Mouse (Mus musculus): ENCODE results near the gene Ugt1a5.

Gene Ugt1a5

DNA sequence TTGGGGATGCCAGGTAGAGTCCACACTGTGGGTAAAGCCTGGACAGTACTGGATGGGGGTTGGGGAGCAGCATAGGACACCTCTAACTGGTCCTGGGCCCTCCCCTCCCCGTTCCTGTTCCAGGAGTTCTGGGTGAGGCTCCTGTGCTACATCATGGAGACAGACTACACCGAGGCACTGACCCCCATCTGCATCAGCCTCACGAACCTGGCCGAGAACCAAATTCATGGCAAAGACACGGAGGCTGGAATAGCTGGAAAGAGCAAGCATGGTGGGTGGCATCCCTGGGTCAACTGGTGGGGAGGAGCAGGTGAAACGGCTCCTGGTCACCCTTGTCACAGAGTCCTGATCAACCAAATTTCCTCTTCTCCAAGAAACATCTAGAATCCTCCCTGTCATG is 73.0 kb downstream of the Ugt1a5 start:
- DNase-seq (ENCODE audit: low read depth, low spot score): no peak

DNA sequence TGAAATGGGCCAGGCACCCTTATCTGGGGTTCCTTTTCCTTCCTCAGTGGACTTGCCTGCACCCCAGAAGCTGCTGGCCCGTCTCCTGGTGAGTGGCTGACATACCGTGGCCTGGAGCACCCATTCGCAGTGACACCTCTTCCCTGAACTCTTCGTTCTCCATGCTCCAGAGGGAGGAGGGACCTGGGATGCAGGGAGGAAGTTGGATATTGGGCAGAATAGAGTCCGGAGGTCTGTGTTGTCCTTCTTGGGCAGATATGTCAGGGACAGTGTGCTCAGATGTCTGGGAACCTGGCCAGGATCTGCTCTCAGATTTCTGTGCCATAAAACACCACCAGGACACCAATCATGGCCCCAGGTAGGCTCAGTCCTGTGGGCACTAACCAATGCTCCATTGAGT is 74.3 kb downstream of the Ugt1a5 start:
- no peak for DNase-seq (ENCODE audit: low read depth, low spot score)

DNA sequence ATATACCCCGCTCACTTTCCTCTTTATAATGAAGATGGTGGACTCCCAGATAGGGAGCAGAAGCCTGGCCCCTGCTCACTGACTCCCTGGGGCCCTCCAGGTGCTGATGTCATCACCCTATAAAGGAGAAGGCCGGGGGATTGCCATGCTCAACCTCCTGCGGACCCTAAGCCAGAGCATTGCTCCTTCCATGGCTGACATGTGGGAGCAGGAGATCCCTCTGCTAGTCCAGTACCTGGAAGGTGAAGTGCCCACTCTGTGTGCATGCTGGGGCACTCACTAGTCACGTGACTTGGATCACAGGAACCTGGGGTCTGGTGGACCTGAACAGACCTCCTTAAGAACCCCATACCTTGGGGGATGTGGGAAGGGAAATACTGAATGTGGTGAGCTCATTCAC is 74.8 kb downstream of the Ugt1a5 start:
- DNase-seq (ENCODE audit: low read depth, low spot score): no peak

DNA sequence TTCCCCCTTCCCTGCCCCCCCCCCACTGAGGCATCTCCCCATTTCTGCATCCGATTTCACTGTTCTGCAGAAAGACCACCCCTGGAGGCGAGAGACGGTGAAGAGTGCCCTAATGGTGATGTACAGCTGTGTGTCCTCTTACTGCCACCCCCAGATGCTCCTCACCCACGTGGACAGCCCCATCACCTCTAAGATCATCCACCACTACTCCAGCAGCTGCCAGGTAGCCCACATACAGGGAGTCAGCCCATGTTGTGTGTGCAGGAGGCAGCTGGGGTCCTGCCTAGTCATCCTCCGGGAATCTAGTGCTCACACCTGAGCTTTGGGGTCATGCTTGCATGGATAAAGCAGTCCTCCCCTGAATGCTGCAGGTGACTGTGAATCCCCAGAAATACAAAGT is 78.0 kb downstream of the Ugt1a5 start:
- DNase-seq (ENCODE audit: low read depth, low spot score): no peak

DNA sequence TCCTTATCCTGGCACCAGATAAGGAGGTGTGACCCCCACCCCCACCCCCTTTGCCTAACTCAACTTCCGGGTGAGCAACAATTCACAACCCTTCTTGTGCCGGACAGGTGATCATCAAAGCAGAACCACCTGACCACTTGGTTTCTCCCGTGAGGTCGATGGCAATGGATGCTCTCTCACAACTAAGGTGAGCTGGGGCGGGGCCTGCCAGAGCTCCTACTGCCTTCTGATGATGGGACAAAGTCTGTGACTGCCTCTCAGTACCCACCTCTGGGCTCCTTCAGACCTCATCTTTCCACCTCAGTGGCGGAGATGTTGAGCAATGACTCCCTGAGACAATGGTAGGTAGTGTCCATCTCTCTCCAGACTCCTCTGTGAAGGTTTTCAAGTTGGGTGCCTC is 80.1 kb downstream of the Ugt1a5 start:
- DNase-seq (ENCODE audit: low read depth, low spot score): no peak

DNA sequence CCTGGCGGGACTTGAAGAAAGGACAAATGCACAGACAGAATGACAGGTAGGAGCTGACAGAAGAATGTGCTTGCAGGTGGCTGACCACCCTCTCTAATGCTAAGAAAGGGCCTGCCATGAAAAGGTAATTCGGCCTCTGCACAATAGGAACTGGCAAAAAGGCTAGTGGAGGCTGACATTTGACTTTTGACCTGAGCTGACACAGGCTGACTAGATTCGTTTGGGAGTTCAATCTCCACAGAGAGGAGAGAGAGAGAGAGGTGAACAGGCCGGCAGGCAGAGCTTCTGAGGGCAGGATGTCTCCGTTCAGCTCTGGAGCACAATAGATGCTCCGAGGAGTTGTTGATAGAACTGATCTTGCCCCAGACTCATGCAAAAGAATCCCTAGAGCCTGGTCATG is 80.6 kb downstream of the Ugt1a5 start:
- DNase-seq (ENCODE audit: low read depth, low spot score): no peak

DNA sequence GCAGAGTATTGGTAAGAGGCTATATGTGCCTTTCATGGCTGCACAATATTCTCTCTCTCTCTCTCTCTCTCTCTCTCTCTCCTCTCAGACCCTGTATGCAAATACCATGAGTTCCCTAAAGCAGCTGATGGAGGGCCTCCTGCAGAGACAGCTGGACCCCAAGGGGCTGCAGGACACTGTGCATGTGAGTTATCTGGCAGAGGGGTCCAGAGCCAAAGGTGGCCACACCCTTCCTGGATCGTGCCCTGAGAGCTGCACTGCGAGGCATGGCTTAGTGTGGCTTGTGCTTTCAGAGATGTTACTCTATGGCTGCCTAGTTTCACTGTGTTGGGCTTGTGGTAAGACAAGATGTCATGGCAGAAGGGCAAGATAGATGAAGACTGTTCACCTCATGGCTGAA is 81.8 kb downstream of the Ugt1a5 start:
- no peak for DNase-seq (ENCODE audit: low read depth, low spot score)

DNA sequence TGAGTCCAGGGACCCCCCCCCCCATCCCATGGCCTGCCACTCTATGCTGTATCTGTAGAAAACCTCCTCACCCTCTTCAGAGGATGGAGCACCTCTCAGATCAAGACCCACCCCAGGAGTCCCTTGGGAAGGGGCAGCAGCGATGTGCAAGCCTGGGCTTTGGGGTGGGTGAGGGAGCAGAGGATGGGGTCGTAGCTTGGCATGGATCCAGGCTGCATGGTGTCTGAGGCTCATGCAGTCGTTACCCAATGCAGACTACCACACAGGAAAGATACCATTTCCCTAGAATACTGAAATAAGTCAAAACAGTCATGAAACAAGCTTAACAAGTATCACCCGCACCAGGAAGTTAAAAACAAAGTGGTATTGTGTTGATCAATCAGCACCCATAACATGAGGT is 82.8 kb downstream of the Ugt1a5 start:
- DNase-seq (ENCODE audit: low read depth, low spot score): no peak

DNA sequence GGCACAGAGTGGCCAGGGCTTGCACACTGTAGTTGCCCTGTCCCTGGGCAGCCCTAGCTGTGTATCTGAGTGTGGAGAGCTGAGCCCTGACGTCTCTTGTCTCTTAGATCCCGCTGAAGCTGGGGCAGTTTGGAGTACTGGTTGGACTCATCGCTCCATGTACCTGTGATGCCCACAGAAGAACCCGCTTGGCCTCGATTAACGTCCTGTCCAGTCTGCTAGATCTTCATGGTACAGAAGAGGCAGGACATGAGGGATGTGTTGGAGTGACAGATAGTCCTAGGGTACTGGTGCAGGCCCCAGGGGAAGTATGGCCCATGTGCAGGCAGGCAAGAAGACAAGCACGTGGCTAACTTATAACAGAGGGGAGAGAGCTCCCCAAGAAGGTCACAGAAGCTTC is 83.8 kb downstream of the Ugt1a5 start:
- DNase-seq (ENCODE audit: low read depth, low spot score): no peak

DNA sequence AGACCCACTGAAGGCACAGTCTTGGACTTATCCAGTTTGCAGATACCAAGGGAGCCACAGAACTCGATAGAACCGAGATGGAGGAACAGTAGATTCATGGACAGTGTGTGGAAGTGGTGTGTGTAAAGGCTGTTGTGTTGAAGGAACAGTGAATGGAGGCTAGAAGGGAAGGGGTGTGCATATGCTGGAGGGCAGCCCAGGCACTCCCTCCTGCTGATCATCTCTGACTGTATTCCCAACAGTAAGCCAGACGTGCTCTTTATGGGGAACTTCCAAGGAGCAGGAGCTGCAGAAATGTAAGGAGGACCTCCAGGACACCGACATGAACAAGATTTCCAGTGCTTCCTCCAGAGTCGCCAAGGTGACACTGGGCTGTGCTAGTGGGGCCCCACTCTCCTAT is 84.2 kb downstream of the Ugt1a5 start:
- DNase-seq (ENCODE audit: low read depth, low spot score): no peak

DNA sequence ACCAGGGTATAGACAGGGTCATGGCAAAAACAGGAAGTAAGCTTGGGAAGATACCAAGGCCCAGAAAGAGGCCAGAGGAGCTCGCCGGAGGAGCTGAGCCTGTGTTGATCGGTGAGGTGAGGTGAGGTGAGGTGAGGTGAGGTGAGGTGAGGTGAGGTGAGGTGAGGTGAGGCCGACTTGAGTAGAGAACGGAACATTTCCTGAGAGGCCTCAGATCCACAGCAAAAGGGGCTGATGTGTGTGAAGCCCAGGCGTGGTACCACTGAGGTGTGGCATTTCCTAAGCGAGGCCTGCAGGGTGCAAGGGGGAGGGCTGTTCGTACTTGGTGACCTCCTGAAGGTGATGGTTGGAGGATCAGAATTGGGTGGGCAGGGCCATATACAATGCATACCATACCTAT is 87.3 kb downstream of the Ugt1a5 start:
- no peak for DNase-seq (ENCODE audit: low read depth, low spot score)

DNA sequence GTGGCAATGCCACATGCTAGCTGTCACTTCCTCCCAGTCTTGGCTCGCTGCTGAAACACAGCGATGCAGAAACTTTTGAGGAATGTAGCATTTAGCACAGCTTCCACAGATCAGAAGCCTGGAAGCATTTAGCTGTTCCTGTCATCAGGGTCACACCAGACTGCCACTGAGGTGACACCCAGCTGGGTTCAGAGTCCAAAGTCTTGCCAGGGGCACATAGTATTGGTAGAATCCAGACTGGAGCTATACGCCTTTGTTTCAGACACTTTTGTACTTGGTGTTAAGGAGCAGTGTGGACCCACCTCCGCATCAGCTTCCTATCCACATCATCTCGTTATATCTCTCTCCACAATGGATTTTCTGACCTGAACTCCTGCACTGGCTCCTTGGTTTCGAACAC is 87.7 kb downstream of the Ugt1a5 start:
- no peak for DNase-seq (ENCODE audit: low read depth, low spot score)

DNA sequence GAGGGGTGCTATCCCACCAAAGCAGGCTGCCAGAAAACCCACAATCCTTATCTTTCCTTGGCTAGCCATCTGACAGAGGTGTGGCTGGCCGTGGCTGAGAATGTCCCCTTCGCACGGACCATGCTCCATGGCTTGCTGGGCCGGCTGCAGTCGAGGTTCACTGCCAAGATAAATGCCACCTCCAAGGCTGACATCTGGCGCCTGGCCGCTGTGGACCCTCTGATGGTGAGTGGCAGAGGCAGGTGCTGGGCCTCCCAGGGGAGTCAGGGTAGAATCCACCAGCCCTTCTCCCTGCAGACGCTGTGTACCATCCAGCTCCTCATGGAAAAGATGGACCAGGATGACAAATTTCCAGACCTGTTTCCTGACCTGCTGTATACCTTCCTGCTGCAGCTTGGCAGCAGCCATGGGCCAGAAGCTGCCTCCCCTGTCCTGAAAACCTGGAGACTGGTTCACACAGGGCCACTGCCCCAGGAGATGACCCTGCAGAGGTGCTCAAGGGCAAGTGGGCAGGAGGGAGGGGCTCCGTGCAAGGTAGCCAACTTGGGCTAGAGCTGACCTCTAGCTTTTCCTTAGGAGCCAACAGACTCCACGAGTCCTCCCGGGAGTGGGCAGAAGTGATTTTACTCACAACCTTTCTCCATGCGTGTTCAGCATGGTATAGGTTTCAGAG is 89.1 kb downstream of the Ugt1a5 start:
- DNase-seq (ENCODE audit: low read depth, low spot score): no peak

DNA sequence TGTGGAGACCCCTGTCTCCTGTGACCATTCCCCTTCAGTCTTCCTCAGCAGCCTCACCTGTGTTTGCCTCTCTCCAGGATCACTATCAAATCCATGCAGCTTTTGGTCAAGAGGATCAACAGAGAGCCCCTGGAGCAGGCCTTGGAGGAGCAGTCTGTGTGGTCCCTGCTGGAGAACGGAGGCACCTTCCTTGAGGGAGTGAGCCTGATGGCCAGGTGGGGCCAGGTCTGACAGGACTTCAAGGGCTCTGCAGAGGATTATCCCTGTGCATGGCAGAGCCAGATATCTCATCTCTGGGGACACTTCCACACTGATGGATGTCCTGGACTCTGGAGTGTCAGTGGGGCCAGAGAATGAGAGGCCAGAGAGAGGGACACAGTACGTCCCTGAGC is 89.7 kb downstream of the Ugt1a5 start:
- DNase-seq (ENCODE audit: low read depth, low spot score): no peak

DNA sequence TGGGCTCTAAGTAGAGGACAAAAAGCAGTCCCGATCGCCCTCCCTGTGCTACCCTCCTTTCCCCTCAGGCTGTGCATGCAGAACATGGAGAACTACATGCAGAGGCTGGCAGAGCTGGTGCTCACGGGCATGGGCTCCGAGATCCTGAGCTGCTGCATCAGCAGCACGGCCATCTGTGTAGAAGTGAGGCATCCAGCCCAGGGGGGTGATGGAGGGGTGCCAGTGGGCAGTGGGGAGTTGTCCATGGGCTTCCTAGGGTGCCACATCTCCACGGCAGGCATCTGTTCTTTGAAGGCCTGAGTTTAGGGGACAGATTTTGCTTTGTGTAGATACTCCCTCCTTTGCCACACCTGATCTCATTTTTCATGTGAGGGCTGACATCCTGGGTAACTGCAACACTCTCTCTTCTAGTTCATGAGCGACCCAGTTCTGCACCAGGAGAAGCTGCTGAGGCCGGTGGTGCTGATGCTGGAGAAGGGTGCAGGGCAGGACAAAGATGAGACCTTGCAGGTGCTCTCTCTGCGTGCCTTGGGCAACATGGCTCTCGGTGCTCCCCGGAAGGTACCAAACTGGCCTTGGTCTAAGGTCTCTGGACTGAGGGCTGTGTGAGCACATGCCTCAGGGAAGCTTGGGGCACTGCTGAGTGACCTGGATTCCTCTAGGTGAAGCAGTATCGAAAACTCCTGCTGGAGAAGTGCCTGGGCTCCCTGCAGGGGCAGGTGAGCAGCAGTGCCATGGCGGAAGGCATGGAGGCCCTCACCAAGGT is 90.4 kb downstream of the Ugt1a5 start:
- DNase-seq (ENCODE audit: low read depth, low spot score): no peak

DNA sequence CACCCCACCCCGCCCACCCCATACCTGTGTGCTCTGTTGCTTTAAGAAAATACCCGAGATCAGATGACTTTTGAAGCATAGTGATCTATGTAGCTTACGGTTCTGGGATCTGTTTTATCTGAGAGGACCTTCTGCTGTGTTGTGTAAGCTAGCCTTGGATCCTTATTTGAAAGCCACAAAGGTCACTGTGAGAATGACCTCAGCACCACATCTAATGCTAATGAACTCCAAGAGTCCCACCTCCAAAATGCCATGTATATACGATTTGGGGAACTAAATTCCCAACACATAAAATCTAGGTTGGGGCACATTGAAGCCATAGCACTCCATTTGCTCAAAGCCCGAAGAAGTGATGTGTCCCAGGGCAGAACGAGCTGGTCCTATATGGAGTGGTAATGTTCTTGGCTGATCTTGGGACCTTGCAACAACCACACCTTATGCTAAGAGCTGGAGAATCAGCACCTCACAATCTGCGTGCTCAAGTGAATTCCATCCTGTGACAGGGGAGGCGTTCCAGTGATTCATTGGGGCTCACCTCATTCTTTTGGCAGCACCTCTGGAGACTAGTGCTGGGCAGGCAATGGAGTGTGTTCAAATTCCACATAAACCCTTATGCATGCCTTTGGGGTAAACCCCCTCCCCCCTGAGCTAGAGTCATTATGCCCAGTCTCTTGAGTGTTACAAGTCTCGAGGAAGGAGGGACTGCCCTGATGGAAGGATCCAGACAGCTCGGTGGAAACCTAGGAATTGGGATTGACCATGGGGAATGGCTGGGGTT is 91.3 kb downstream of the Ugt1a5 start:
- no peak for DNase-seq (ENCODE audit: low read depth, low spot score)

DNA sequence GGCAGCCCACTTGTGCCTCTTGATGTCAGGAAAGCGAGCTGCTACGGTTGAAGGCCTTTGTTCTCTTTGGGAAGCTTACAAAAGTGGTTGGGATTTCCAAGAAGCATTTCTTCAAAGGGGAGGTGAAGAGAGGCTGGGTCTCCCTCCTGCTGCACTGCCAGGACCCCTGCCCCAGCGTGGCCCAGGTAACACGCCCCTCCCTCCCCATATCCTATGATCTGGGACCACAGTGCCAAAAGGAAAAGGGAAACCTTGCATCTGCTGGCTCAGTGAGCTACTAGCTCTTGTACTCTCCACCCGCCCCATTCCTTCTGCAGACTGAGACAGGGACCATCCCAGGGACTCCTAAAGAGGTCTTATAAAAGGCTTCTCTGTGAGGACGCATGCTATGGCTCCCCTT is 91.9 kb downstream of the Ugt1a5 start:
- no peak for DNase-seq (ENCODE audit: low read depth, low spot score)

DNA sequence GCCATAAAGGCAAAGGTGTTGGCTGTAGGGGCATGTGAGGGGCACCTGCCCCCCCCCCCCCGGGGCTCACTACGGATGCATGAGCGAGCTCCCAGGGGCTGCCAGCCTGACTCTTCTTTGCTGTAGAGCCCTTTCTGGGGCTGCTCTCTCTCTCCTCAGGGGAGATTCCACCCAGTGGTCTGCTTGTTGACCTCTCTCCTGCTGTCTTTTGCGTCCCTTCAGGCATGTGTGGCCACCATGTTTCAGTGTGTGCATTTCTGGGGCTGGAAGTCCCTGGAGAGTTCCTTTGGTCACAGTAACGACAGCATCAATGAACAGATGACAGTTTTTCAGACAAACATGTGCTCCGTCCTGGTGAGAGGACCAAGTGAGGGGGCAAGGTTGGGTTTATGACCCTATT is 92.5 kb downstream of the Ugt1a5 start:
- DNase-seq (ENCODE audit: low read depth, low spot score): no peak

DNA sequence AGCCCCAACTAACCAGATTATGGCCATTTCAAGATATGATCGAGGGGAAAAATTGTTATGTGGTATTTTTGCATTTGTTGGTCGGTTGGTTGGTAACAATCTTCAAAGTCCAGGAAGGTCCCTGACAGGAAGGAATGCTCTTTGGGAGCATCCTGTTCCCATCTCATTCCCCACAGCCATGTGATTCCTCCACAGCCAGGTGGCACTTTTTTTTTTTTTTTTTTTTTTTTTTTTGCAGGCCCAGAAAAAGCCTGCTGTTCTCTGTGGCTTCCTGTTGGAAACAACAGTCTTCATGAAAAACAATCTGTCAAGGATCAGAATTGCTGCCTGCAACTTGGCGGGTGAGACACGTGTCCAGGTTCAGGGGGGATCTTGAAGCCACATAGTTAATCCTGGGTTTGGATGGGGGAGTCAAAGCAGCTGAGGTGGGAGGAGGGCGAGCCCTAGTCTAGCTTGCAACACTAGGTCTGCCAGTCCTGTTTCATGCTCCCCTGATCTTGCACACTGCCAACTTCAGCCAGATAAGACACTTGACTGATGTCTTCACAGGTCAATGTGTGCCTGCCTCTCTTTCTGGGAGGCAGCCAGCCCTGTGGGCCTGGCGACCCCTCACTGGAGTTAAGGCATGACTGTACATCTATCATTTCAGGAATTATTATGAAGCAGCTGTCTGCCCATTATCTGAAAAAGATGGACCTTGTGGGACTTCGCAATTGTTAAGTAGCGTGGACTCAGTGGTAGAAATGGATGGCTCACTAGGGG is 93.2 kb downstream of the Ugt1a5 start:
- no peak for DNase-seq (ENCODE audit: low read depth, low spot score)

DNA sequence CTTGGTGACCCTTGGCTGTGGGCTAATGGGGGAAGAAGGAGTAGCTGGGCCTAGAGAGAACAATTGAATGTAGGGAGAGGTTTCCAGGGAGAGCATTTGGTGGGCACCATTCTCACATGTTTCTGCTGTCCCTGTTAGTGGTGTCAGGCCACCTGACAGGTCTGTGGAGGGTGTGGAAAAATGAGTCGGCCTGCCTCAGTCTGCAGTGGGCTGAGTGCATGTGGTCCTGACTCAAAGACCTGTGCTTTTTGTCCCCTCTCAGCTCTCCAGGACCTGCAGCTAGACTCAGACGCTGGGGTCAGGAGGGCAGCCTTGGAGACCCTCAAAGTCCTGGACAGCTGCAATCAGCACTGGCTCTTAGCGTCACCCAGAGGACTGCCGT is 93.8 kb downstream of the Ugt1a5 start:
- no peak for DNase-seq (ENCODE audit: low read depth, low spot score)

DNA sequence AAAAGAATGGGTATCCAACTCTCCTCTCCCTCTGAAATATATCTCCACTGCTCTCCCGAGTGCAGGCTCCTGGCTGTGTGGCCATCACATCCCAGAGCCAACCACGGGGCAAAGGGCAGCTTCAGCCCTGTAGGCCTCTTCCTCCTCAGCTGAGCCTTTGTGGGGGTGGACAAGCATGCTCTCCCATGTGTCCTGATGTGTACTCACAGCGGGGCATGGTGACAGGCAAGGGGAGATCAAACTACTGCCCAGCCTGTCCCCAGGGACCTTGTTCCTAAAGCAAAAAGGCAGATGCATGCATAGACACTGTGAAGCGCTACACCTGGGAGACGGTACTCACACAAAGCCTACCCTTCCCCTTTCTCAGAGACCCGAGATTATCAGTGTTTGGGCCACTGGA is 94.3 kb downstream of the Ugt1a5 start:
- DNase-seq (ENCODE audit: low read depth, low spot score): no peak
